Mouse (Mus musculus) left cerebral cortex, adult 2 months (tissue): ENCODE results near the gene Pgls. TPM values are rescaled to one million over a fixed set of nuclear protein-coding genes. Genes with fewer than 3 reads are reported as not detected.

Experiments used
- DNase-seq, 2 experiments: peaks; one replicate each; pipeline ENCODE4 v3.0.0; 2021 to 2022; ENCODE audit warnings: low spot score in 2 of 2, mixed read lengths in 1 of 2; ENCODE audit errors: extremely low spot score in 1 of 2
- H3K27ac ChIP-seq: fragments of 200-600 bp; 2 replicates; pipeline ENCODE4 v1.8.1; 2022
- H3K4me3 ChIP-seq: fragments of 200-600 bp; 2 replicates; pipeline ENCODE4 v1.8.1; 2022
- CTCF ChIP-seq: fragments of 200-600 bp; IDR thresholded peaks from 2 replicates; pipeline ENCODE4 v1.8.1; 2022; ENCODE audit warnings: antibody characterized with exemption, mild to moderate bottlenecking, moderate library complexity
- intact Hi-C: fragments of 180-260 bp; cut with DNase I; formaldehyde crosslinking; loops from one replicate; pipeline ENCODE4 v1.15.1; 2025
- long read RNA-seq, 2 experiments: library from polyadenylated mRNA; stranded (forward); transcript quantifications; one replicate each; pipeline ENCODE4 v2.0.0; 2021; ENCODE audit warnings: borderline mapping rate in 2 of 2
- total RNA-seq, 2 experiments: library from RNA; stranded (reverse); gene quantifications; 2 replicates each; pipeline ENCODE4 v1.2.3; 2021

The Pgls gene
- total RNA-seq: 10 to 100 TPM; 29.1 to 33.0 TPM
- long read RNA-seq, experiment 1, transcript Pgls-201 (5 exons, 893 nt): major isoform, 11 of 16 reads
- long read RNA-seq, experiment 1, partial matches to known transcripts: 2 of 16 reads
- long read RNA-seq, experiment 1, other reads (novel, unspliced or antisense): 1 of 16 reads
- long read RNA-seq, experiment 2, transcript Pgls-201 (5 exons, 893 nt): major isoform, 9 of 16 reads
- long read RNA-seq, experiment 2, partial matches to known transcripts: 5 of 16 reads
- long read RNA-seq, experiment 2, other reads (novel, unspliced or antisense): 1 of 16 reads

DNA sequence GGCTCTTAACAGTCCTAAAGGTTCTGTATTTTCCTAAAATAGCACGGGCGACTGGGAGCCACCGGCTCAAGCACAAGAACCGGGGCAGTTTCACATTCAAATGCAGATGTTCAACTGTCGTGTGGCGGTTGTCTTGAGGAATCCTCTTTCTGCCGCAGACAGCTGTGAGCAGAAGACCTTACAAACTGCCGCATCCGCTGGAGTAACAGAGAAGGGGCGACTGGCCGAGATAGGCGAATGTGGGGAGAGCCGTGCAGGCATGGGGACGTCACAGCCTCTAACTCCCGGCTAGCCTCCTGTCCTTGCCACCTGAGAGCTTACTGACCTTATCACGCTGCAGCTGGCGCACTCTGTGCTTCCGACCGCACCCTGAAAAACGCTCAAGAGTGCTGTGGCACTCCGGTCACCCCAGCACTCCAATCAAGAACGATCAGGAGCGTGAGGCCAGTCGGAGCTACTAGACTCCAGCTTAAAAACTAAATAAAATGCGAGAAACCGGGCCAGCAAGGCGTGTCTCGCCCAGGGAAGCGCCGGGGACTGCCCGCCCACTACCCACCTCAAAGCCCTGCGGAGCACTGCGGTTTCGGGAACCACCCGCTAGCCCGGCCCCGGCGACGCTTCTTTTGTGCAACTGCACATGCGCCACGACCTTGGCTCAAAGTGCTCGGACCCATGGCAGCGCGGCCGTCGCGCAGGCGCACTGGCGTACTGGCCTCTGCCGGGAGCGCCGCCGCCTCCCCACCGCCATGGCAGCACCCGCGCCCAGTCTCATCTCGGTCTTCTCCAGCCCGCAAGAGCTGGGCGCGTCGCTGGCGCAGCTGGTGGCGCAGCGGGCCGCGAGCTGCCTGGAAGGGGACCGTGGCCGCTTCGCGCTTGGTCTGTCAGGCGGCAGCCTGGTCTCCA lies at the start of gene Pgls:
TSS of gene Pgls (plus strand) at position 706 of the 903 bp plus-strand sequence.
- TF ChIP-seq CTCF: no peak; the same call in 1 of the 2 replicates
- Histone ChIP-seq H3K4me3 (peak within 1 kb of the TSS; percentile 82), H3K27ac (peak within 1 kb of the TSS; percentile 99)
- peak; percentile 97 for DNase-seq
- intact Hi-C loops: loop anchor here (1.0 to 2.0 kb wide), 2 partner anchors 20 to 21 kb away; no protein-coding TSS in a partner anchor

DNA sequence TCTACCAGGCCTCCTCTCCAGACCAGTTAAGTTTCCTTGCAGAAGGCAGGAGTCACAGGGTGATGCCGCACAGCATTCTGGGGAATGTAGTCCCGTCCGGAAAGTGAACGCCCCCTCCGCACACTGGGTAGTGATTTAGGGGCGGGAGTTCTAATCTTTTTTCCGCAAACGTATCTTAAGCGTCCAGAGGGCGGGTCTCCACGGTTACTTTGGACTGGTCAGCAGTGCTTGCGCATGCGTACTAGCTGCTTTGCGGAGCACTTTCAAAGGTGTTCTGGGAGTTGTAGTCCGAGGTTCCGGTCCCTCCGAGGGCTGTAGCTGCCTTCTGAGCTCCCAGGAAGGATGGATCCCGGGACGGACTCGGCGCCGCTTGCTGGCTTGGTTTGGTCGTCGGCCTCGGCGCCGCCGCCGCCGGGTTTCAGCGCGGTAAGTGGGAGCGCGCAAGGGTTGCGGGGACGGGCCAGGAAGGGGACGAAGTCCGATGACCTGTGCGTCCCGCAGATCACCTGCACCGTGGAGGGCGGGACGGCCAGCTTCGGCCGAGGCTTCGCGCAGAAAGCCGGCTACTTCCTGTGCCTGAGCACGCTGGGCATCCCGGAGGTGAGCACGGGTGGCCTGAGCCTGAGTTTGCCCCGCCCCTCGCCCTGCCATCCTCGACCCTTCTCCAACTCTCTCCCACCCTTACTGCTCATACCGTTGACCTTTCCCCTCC lies 49.2 kb upstream of the Pgls start, which contains the start of gene Mvb12a:
TSS of gene Mvb12a (plus strand) at position 291 of the 712 bp plus-strand sequence.
- TF ChIP-seq CTCF: no peak
- peak; percentile 92 to 96 for DNase-seq
- intact Hi-C loops: no loop called here
- Histone ChIP-seq H3K27ac (peak within 1 kb of the TSS; percentile 80), H3K4me3 (peak within 1 kb of the TSS; percentile 98)

DNA sequence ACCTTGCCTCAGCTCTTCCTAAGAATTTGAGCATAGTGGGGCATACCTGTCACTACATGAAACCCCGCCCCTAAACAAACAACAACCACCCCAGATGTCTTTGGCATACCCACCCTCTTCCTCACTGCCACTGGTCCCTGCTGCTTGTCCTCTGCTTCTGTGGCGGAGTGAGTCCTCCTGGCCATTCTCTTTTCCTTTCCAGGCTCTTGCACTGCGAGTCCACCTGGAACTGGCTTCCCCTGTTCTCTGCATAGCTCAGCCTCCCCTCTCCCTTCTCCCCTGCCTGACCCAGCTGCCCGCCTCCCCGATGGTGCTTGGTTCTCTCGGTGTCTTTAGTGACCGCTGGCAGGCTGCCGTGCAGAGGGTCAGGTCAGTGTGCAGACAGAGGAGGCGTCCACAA lies 48.2 kb upstream of the Pgls start:
- TF ChIP-seq CTCF: no peak
- H3K27ac ChIP-seq: no peak overlapping the region
- H3K4me3 ChIP-seq: peak overlapping the region; percentile 98
- DNase-seq: no peak
- intact Hi-C loops: no loop called here

GRCm38 (mm10) chr8:71545053-71545452 lies 46.9 kb upstream of the Pgls start:
- intact Hi-C loops: no loop called here
- no peak overlapping the region for H3K27ac ChIP-seq
- TF ChIP-seq CTCF: no peak
- no peak for DNase-seq
- H3K4me3 ChIP-seq: no peak overlapping the region

DNA sequence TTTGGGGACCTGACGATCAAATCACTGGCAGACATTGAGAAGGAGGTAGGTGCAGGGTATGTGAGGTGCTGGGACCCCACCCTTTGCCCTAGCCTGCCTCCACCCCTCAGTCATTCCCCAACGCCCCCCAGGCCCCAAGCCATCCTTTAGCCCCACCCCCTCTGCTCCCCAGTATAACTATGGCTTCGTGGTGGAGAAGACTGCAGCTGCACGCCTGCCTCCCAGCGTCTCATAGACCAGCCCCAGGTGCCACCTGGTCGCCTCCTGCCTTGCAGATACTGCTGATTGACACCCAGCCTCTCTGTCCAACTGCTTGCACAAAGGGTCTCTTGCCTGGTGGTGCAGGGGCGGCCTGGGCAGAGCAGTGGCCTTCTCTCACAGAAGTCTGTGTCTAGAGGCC lies 44.4 kb upstream of the Pgls start:
- intact Hi-C loops: no loop called here
- TF ChIP-seq CTCF: no peak
- no peak overlapping the region for H3K4me3 ChIP-seq

GRCm38 (mm10) chr8:71550754-71551153 lies 41.2 kb upstream of the Pgls start:
- intact Hi-C loops: no loop called here
- Histone ChIP-seq H3K27ac (no peak overlapping the region), H3K4me3 (no peak overlapping the region)
- no peak for DNase-seq
- TF ChIP-seq CTCF: no peak

More for the DNA sequence above, 44.4 kb upstream of the Pgls start:
- DNase-seq: no peak
- H3K27ac ChIP-seq: no peak overlapping the region

- TF ChIP-seq CTCF: no peak
- intact Hi-C loops: no loop called here
- DNase-seq: no peak
- H3K27ac ChIP-seq: no peak overlapping the region
- no peak overlapping the region for H3K4me3 ChIP-seq
Measured at GRCm38 (mm10) chr8:71552770-71553169, 39.2 kb upstream of the Pgls start.

DNA sequence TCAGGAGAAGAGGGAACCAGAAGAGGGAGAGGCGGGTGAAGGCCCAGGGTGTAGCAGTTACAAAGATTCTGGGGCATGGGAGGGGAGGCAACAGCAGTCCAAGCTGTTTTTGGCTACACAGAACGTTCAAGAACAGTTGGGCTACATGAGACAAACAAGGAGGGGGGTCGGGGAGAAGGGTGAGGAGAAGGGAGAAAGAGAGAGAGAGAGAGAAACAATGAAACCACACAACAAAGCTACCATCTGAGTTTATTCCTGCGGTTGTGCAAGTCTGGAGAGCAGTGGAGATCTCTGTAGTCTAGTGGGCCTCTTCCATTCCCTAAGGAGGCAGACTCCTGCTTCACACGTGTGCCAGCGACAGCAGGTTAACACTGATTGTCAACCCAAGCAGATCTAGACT lies 38.0 kb upstream of the Pgls start:
- Histone ChIP-seq H3K4me3 (no peak overlapping the region), H3K27ac (no peak overlapping the region)
- intact Hi-C loops: no loop called here
- no peak for TF ChIP-seq CTCF
- DNase-seq: no peak

GRCm38 (mm10) chr8:71554644-71555043 lies 37.3 kb upstream of the Pgls start:
- no peak for DNase-seq
- TF ChIP-seq CTCF: no peak
- intact Hi-C loops: no loop called here

DNA sequence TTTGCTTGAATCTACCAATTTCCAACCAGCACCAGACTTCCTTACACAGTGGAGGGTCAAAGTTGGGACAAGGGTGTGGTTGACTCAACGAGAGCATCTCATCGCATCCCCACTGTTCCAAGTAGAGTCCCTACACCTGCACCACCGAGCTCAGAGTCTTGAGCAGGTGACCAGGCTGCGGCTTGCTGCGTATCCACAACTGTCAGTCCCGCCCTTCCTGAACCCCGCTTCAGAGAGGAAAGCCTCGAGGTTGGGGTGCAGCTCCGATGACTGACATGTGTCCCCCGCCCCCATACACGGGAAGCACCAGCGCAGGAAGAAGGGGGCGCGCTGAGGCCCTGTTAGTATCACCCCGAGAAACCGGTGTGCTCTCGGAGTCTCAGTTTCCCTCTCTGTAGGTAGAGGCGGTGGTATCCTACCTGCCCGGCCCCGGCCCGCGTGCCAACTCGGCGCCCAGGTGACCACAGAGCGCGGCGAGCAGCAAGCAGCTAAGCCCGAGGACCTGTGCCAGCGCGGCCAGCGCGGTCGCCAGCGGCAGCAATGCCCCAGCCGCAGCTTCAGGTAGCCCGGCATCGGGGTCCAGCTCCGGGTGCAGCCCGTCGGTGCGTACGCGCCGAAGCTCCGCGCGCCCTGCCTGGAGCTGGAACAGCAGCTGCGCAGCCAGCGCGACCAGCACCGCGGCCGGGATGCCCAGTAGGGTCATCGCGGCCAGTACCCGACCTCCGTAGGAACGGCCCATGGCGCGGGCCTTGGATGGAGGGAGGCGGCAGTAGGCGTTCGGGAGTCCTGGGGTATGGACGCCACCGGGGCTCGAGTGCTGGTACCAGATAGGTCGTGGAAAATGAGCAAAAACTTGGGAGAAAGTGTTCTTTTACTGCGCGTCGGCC lies 33.7 kb upstream of the Pgls start, which contains the start of gene Tmem221:
TSS of gene Tmem221 (minus strand) at position 801 of the 887 bp plus-strand sequence.
- intact Hi-C loops: no loop called here
- Histone ChIP-seq H3K4me3 (peak within 1 kb of the TSS; percentile 17; the same call in 1 of the 2 replicates), H3K27ac (no peak within 1 kb of the TSS)
- no peak for DNase-seq
- TF ChIP-seq CTCF: no peak

More at GRCm38 (mm10) chr8:71554644-71555043, 37.3 kb upstream of the Pgls start:
- Histone ChIP-seq H3K4me3 (no peak overlapping the region), H3K27ac (no peak overlapping the region)
